Mouse (Mus musculus) CH12.LX (cell line): Measurements from ENCODE around the gene Gdf3.

Source experiments
- E2F4 ChIP-seq: IDR thresholded peaks from 2 replicates; pipeline ENCODE4 v1.6.1; 2011; ENCODE audit warnings: low read depth, low read length, improper control_type of control experiment; ENCODE audit not compliant: insufficient replicate concordance
- IRF4 ChIP-seq: IDR thresholded peaks from 2 replicates; pipeline ENCODE4 v1.6.1; 2014; ENCODE audit warnings: low read depth, mild to moderate bottlenecking, inconsistent platforms, low read length, improper control_type of control experiment
- MXI1 ChIP-seq: IDR thresholded peaks from 2 replicates; pipeline ENCODE4 v1.6.1; 2011; ENCODE audit warnings: mild to moderate bottlenecking, low read depth, low read length, improper control_type of control experiment
- POLR2AphosphoS2 ChIP-seq: IDR thresholded peaks from 2 replicates; pipeline ENCODE4 v1.6.1; 2011; ENCODE audit warnings: low read depth, low read length, improper control_type of control experiment
- ZC3H11A ChIP-seq: IDR thresholded peaks from 2 replicates; pipeline ENCODE4 v1.6.1; 2012; ENCODE audit warnings: low read depth, mild to moderate bottlenecking, inconsistent platforms, low read length, improper control_type of control experiment

DNA sequence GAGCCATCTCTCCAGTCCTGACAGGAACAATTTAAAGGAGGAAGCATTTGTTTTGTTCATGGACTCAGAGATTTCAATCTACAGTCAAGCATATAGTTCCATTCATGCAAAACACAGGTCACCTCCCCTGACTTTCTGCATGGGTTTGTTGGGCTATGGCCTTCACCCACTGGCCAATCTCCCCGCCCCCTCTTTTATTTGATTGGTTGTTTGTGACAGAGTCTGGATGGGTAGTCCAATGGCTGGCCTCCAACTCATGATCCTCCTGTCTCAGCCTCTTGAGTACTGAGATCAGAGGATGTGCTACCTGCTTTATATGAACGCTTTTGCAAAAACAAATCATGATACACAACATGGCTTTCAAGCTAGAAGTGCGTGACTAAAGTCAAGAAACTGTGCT is 32.9 kb downstream of the Gdf3 start:
- TF ChIP-seq POLR2AphosphoS2, result no peak
- TF ChIP-seq MXI1, result no peak
- no peak for TF ChIP-seq ZC3H11A
- no peak for TF ChIP-seq E2F4
- no peak for TF ChIP-seq IRF4
